Mouse (Mus musculus) skeletal muscle tissue, adult 2 months (tissue): ENCODE measurements at regions not wholly inside any gene's neighbourhood (a gene's known extent, or its start where the extent isn't known, plus 50 kb on each side); places are given as distances from the start of the nearest gene placed in this dataset.
"Not testable (repeated sequence)": the region's sequence is repeated elsewhere in the genome, so short reads cannot be mapped to it uniquely, and the experiment has no call there.

Source experiments
- DNase-seq: peaks from one replicate; pipeline ENCODE4 v3.0.0-alpha.2; 2012; ENCODE audit warnings: low read depth, low spot score

GRCm38 (mm10) chrX:104931153-104931706 is 74.2 kb upstream of the Magee2 start:
- no peak for DNase-seq

- DNase-seq, result no peak
Measured at GRCm38 (mm10) chrX:104951587-104951986, 94.5 kb upstream of the Magee2 start.

- DNase-seq, result not testable (repeated sequence)
Measured at GRCm38 (mm10) chrX:104952809-104953208, 95.7 kb upstream of the Magee2 start.

DNA sequence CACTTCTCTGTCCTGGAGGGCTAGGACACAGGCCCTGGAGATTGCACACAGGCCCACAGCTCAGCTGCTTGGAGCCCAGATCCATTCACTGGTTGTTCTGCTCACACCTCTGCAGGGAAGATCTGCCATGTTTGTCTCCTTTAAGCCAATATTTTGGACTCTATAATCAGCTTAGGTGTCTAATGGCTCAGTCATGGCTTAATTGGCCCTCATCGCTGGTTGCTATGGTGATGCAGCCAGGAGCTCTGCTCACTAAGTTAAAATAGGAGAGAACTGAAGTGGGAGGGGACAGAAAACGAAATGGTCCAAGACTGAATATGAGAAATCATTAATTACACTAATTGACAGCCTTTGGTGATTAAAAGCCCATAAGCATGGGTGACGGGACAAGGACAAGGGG is 96.3 kb upstream of the Magee2 start:
- not testable (repeated sequence) for DNase-seq

DNA sequence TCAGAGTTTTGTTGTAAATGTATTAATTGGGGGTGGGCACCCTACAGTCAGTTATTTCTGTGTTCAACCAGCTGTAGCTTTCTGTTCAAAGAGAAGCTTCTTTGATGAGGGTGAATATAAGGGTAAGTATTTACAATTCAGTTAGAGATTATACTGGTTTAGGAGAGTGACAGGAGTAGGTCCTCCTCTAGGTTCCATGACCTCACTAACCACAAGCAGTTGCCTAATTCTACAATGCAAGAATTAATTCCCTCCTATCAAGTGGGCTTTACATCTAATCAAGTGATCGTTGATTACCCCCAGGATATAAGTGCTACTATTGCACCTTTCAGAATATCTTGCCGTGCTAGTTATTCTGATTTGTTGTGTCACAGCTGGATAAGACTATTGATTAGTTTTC is 101.1 kb upstream of the Pbdc1 start:
- no peak for DNase-seq

DNA sequence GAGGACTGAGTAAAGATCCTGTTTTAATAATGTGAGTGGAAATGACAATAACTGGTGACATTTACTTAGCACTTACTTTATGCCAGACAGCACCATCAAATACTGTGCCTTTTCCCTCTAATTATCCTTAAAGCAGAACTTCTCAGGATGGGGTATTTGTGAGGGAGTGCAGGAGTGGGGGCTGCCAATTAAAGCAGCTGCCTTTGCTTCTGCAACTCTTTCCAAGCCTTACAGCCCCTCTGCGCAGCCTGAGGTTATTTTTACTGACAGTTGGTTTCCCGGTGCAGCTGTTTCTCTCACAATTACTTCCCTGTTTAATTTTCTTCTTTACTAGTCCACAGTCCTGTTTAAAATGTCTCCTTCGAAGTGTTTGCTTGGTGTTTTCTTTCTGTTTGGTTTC is 76.3 kb upstream of the Pbdc1 start:
- DNase-seq, result no peak

GRCm38 (mm10) chrX:105006445-105006844 is 73.1 kb upstream of the Pbdc1 start:
- DNase-seq, result peak; percentile 1
